Mouse (Mus musculus) adrenal gland (tissue): ENCODE measurements around the gene Atf1.

ENCODE experiments used
- intact Hi-C: fragments of 180-260 bp; cut with DNase I; formaldehyde crosslinking; loops from one replicate; pipeline ENCODE4 v1.15.1; 2025
- long read RNA-seq, 2 experiments: library from polyadenylated mRNA; unstranded; transcript quantifications; one replicate each; pipeline ENCODE4 v2.0.0; 2020; ENCODE audit warnings: borderline replicate concordance in 1 of 2; ENCODE audit not compliant: insufficient replicate concordance in 1 of 2

Atf1 gene
- long read RNA-seq, experiment 1, transcript Atf1-201 (7 exons, 2,365 nt), result major isoform, 11 of 15 reads
- long read RNA-seq, experiment 1, partial matches to known transcripts, result 2 of 15 reads
- long read RNA-seq, experiment 1, other reads (novel, unspliced or antisense), result 2 of 15 reads
- long read RNA-seq, experiment 2, transcript Atf1-201 (7 exons, 2,365 nt), result major isoform, 7 of 10 reads
- long read RNA-seq, experiment 2, partial matches to known transcripts, result 1 of 10 reads
- long read RNA-seq, experiment 2, other reads (novel, unspliced or antisense), result 2 of 10 reads

DNA sequence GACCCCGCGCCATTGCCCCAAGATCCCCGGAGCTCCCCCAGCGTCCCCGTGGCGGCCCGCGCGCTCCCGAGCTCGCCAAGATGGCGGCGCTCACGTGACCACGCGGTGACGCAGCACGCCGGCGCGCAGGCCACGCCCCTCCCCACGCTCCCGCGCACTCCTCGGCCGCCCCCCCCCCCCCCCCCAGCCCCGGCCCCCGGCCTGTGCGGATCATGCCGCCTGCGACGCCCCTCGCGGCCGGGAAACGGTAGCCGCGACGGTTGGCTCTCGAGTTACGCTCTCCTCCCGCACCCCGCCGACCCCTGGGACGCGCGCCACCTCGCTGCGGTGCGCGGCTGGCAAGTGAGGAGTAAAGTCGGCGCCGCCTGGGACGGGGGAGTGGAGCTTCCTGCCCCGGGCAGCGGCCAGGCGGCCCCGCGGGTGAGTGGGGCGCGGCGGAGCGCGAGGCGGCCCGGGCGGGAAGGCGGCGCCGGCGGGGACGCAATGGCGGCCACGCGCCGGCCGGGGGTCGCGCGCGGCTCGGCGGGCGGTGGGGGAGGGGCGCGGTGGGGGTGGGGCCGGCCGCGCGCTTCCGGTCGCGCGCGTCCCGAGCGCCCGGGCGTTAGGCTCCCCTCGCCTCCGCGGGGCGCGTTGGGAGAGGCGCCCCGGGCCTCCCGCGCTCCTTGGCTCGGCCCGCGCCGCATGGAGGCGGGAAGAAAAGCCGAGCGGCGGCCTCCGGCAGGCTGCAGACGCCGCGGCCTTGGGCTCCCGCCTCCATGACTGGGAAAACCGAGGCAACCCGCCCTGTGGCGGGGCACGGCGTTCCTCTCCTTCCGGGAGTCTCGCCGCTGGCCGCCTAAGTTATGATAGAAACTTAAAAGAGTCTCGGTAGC lies at the start of gene Atf1:
Gene Atf1, plus strand, starts transcription at position 157 of the 872 bp plus-strand sequence.
- intact Hi-C loops, result no loop called here

DNA sequence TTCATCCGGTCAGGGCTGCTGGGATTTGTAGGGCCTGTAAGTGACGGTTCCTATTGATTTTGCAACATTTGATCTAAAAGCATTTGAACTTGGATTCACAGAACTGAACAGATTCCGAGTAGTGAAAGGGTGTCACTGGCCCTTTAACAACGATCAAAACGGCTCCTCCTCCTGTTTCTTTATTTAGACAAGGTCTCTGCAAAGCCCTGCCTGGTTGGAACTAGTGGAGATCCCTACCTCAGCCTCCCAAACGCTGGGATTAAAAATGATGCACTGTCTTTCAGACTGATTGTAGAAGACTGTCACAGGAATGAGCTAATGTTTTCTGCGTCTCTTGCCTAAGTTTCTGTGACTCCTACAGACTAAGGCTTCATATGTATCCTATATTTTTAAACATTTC lies 49.1 kb upstream of the Atf1 start:
- intact Hi-C loops, result no loop called here

DNA sequence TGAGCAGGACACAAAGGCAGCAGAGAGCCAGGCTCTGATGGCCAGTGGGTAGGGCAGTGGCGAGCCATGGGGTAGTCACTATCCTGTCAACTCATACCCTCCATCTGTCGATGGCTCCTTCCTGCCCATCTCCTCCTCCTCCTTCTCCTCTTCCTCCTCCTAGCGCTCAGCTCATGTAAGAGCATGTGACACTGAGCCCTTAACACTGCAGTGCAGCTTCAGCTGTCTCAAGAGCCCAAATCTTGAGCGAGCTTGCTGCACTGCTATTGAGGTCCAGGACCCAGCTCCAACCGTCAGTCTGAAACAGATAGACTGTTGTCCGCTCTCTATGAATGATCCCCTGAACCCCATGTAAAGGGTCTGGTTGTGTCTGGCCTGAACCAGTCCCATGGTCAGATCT lies 47.9 kb upstream of the Atf1 start:
- intact Hi-C loops, result no loop called here

GRCm38 (mm10) chr15:100180221-100180620 lies 47.4 kb upstream of the Atf1 start:
- intact Hi-C loops, result no loop called here

DNA sequence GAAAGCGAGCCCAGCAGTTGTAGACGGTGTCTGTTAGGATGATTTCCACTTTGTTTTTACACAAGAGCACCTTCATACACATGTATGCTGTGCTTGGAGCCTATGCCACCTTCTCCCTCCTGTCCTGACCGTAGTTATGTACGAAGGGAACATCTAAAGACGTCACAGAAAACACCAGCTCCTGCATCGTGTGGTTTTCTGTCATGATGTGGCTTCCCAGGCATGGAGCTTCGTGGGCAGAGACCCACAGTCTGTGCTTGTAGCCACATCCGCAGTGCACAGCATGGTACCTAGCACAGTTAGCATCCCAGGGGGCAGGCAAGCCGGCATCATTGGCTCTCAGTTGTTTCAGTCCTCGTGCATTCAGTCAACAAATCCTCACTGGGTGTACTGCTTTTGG lies 45.8 kb upstream of the Atf1 start:
- intact Hi-C loops, result no loop called here

- intact Hi-C loops, result no loop called here
Observed at GRCm38 (mm10) chr15:100182526-100183280, 44.9 kb upstream of the Atf1 start.

- intact Hi-C loops, result no loop called here
Observed at GRCm38 (mm10) chr15:100183510-100183909, 44.1 kb upstream of the Atf1 start.

DNA sequence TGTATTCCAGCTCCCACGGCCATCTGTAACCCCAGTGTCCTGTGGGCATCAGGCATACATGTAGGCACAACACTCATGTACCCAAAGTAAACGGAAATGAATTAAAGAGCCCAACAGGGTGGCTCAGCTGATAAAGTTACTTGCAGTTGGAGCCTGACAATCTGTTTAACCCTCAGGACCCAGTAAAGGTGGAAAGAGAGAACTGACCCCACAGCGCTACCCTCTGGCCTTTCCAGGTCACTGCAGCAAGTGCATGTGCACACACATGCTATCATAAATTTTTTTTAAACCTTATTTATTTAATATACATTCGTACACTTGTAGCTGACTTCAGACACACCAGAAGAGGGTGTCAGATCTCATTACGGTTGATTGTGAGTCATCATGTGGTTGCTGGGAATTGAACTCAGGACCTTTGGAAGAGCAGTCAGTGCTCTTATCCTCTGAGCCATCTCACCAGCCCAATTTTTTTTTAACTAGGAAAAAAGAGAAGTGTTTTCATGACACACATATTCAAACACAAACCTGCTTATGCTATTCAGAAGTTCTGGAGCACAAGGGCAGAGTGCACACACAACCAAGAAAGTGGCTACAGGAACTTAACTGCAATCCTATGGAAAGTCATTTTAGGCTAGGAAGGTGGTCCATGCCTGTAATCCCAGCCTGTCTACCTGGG lies 42.7 kb upstream of the Atf1 start:
- intact Hi-C loops, result no loop called here

- intact Hi-C loops, result no loop called here
Observed at GRCm38 (mm10) chr15:100186234-100186633, 41.4 kb upstream of the Atf1 start.

DNA sequence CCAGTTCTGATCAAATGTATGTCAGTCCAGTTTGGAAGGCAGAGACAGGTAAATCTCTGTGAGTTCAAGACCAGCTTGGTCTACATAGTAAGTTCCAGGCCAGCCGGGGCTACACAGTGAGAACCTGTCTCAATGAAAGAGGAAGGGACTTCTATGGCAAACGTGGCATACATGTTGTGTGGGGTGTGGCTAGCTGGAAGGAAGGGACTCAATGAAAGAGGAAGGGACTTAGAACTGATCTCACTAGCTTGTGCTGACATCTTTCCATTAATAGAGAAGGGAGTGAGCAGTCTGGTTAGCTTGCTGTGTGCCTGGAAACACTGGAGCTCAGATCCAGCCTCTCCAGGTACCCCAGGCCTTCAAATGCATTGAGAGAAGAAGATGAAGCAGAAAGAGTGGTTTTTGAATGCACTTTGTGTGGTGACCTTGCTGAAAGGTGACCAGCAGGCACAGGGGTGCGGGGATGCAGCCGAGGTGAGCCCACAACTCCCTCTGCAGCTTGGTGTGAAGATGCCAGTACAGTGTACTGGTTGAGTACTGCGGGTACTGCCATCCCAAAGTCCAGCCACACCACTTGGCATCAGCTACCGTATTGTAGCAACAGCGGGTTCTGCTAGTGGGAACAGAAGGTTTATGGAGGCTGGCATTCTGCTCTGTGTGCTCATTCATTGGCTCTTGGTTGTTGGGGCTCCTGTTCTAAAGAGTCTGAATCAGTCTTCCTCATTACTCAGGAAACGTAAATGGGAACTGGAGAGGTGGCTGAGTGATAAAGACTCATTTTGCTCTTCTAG lies 40.5 kb upstream of the Atf1 start:
- intact Hi-C loops, result no loop called here

GRCm38 (mm10) chr15:100188542-100188941 lies 39.1 kb upstream of the Atf1 start:
- intact Hi-C loops, result no loop called here

GRCm38 (mm10) chr15:100188962-100189404 lies 38.6 kb upstream of the Atf1 start:
- intact Hi-C loops, result no loop called here

- intact Hi-C loops, result no loop called here
Observed at GRCm38 (mm10) chr15:100190083-100190482, 37.5 kb upstream of the Atf1 start.

- intact Hi-C loops, result no loop called here
Observed at GRCm38 (mm10) chr15:100198983-100199745, 28.5 kb upstream of the Atf1 start.

DNA sequence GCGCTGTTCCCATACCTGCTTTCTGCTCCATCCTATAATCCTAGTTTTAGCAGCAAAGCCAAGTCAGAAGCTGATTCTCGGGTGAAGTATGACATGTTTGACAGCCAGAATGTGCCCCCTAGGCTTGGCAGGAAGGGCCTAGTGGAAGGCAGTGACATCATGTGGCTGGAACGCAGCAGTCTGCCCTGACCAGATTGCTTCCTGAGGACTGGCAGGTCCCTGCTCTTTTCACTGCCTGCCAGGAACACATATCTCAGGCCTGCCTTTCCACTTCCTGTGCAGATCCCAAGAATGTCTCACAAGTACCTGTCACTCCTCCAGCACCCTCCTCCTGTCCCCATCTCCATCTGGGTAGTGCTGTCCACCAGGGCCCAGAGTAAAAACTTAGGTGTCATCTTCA lies 27.8 kb upstream of the Atf1 start:
- intact Hi-C loops, result no loop called here

DNA sequence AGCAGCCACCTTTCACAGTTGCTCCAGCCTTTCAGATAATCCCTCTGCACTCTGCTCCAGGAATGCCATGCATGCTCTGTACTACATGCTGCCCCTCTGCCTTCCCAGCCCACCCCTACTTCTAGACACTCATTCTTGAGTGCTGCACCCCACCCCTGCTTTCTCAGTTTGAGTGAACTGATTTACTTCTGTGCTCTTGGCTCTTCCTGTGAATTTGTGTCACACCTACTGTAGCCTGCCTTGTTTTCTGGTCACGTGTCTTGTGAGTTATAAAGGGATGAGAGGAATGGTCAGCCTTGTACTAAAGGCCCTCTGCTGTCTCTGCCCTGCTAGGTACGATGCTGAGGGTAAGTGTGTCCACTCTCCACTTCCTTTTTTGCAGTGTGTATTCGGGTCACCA lies 25.8 kb upstream of the Atf1 start:
- intact Hi-C loops, result no loop called here

DNA sequence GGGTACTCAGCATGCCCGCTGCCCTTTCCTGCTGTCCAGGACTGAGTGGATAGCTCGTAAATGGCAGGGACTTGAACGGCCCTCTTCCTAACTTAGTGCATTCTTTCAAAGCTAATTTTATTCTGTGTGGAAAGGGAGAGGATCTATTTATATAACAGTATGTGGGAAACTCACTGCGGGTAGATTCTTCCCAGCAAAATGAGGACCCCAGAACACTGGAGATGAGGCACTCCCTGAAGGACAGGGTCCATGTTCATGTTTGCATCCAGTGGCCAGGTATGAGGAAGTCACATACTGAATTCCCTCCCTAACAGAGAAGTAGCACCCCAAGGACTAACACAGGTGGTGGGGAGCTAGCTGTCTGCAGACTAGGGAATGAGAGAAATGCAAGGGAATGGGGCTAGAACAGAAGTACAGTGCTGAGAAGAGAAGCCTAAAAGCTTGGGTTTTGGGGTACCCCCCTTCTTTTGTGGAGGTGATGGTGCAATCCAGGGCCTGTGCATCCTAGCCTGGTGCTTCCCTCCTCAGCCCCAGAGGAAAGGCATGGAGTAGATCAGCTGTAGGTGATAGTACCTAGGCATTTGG lies 25.1 kb upstream of the Atf1 start:
- intact Hi-C loops, result no loop called here

DNA sequence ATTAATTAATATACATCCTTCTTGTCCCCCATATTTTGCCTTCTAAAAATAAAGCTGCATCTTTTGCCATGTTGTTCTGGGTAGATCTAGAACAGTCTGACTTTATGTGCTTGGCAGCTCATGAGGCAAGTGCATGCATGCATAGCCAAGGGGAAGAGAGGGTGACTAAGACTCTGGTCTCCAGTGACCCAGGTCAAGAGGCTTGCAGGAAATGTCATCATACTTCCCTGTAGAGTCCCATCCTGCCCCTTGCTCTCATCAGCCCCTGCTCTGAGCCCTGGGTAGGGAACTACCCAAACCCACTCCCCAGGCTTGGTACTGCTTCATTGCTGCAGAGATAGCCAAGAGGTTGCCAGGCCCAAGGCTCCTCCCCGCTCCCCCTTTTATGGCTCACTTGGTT lies 23.0 kb upstream of the Atf1 start:
- intact Hi-C loops, result no loop called here

- intact Hi-C loops, result no loop called here
Observed at GRCm38 (mm10) chr15:100210013-100210412, 17.6 kb upstream of the Atf1 start.
